Mouse (Mus musculus): ENCODE results near the gene Parp3.

Parp3 gene

GRCm38 (mm10) chr9:106421865-106422160 lies 54.9 kb downstream of the Parp3 start:
- DNase-seq (ENCODE audit: low spot score): peak; percentile 64

- DNase-seq (ENCODE audit: low spot score): no peak
Measured at GRCm38 (mm10) chr9:106421033-106421864, 55.5 kb downstream of the Parp3 start.

- no peak for DNase-seq (ENCODE audit: low spot score)
Measured at GRCm38 (mm10) chr9:106420608-106421007, 56.1 kb downstream of the Parp3 start.

Data from urinary bladder, postnatal 10 days (tissue).